Mouse (Mus musculus): ENCODE results near the gene Wrnip1.
"Not testable (repeated sequence)": the region's sequence is repeated elsewhere in the genome, so short reads cannot be mapped to it uniquely, and the experiment has no call there.

Wrnip1 gene

GRCm38 (mm10) chr13:32852539-32852938 is 50.7 kb downstream of the Wrnip1 start:
- no peak for DNase-seq (ENCODE audit: low spot score)

GRCm38 (mm10) chr13:32853073-32853472 is 51.2 kb downstream of the Wrnip1 start:
- no peak for DNase-seq (ENCODE audit: low spot score)

GRCm38 (mm10) chr13:32860821-32861220 is 59.0 kb downstream of the Wrnip1 start:
- no peak for DNase-seq (ENCODE audit: low spot score)

GRCm38 (mm10) chr13:32863456-32863855 is 61.6 kb downstream of the Wrnip1 start:
- no peak for DNase-seq (ENCODE audit: low spot score)

- DNase-seq (ENCODE audit: low spot score) = not testable (repeated sequence)
Measured at GRCm38 (mm10) chr13:32864529-32864928, 62.7 kb downstream of the Wrnip1 start.

- DNase-seq (ENCODE audit: low spot score) = no peak
Measured at GRCm38 (mm10) chr13:32865591-32865990, 63.8 kb downstream of the Wrnip1 start.

- peak; percentile 57 for DNase-seq (ENCODE audit: low spot score)
Measured at GRCm38 (mm10) chr13:32866484-32866883, 64.6 kb downstream of the Wrnip1 start.

- no peak for DNase-seq (ENCODE audit: low spot score)
Measured at GRCm38 (mm10) chr13:32867030-32867429, 65.2 kb downstream of the Wrnip1 start.

- DNase-seq (ENCODE audit: low spot score) = not testable (repeated sequence)
Measured at GRCm38 (mm10) chr13:32868233-32868632, 66.4 kb downstream of the Wrnip1 start.

- DNase-seq (ENCODE audit: low spot score) = no peak
Measured at GRCm38 (mm10) chr13:32868843-32869242, 67.0 kb downstream of the Wrnip1 start.

All from testis, postnatal 14 days (tissue).